Mouse (Mus musculus): ENCODE data around the gene Gm43517. TPM values are rescaled to one million over a fixed set of nuclear protein-coding genes. Genes with fewer than 3 reads are reported as not detected.

The Gm43517 gene
- total RNA-seq, 2 experiments from 2014 or later, result not detected

DNA sequence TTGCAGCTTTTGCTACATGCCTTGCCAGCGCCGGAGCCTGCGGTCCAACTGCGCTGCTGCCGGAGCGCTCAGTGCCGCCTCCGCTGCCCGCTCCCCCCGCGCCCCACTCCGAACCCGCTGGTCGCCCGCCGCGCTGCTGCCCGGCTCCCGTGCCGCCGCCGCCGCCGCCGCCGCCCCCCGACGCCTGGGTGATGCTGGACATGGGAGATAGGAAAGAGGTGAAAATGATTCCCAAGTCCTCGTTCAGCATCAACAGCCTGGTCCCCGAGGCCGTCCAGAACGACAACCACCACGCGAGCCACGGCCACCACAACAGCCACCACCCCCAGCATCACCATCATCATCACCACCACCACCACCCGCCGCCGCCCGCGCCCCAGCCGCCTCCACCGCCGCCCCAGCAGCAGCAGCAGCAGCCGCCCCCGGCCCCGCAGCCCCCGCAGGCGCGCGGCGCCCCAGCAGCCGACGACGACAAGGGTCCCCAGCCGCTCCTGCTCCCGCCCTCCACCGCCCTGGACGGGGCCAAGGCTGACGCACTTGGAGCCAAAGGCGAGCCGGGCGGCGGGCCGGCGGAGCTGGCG, 589 bp upstream of the Gm43517 start:
- DNase-seq (ENCODE audit: low spot score in 2 of 2), result no peak

DNA sequence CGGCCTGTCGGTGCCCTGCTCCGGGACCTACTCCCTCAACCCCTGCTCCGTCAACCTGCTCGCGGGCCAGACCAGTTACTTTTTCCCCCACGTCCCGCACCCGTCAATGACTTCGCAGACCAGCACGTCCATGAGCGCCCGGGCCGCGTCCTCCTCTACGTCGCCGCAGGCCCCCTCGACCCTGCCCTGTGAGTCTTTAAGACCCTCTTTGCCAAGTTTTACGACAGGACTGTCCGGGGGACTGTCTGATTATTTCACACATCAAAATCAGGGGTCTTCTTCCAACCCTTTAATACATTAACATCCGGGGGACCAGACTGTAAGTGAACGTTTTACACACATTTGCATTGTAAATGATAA, 637 bp downstream of the Gm43517 start:
- DNase-seq (ENCODE audit: low spot score in 2 of 2), result no peak

DNA sequence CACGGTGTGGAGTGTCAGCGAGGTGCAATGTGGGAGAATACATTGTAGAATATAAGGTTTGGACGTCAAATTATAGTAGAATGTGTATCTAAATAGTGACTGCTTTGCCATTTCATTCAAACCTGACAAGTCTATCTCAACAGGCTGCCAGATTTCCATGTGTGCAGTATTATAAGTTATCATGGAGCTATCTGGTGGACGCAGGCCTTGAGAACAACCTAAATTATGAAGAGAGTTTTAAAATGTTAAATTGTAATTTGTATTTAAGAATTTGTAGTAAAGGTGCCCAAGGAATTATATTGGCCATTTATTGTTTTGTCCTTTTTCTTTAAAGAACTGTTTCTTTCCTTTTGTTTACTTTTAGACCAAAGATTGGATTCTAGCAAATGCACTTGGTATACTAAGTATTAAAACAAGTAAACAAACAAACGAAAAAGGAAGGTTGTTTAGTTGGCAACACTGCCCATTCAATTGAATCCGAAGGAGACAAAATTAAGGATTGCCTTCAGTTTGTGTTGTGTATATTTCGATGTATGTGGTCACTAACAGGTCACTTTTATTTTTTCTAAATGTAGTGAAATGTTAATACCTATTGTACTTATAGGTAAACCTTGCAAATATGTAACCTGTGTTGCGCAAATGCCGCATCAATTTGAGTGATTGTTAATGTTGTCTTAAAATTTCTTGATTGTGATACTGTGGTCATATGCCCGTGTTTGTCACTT, 1.3 kb downstream of the Gm43517 start:
- DNase-seq (ENCODE audit: low spot score in 2 of 2), result no peak

DNA sequence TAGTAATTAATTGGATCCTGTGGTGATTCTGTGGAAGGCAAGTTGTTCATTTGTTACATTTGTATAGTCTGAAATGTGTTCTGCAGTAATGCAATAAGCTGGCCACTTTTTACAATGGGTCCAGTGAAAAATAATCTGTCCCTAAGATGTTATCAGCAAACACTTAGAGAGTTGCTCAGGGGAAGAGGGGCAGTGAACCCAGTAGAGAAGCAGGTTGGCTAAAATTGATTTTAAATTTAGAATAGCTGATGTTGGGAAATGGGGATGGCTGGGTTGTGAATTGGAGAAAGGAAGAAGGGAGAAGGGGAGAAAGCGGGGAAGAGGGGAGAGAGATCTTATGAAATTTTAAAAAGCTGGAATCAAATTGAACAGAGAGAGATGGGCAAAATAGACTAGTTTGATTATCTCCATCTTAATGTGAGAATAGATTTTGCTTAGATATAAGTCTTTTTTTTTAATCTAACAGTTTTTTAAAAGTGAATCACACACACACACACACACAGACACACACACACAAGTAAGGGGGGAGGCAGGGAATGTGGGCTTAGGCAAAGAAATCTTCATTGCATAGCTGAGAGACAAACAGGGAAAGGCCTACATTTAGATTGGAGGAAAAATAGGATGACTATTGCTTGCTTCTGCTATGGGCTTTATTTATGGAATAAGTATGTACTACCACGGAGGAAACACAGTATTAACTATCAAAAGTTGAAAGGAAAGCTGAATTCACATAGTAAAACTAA, 3.1 kb downstream of the Gm43517 start:
- DNase-seq (ENCODE audit: low spot score in 2 of 2), result no peak

DNA sequence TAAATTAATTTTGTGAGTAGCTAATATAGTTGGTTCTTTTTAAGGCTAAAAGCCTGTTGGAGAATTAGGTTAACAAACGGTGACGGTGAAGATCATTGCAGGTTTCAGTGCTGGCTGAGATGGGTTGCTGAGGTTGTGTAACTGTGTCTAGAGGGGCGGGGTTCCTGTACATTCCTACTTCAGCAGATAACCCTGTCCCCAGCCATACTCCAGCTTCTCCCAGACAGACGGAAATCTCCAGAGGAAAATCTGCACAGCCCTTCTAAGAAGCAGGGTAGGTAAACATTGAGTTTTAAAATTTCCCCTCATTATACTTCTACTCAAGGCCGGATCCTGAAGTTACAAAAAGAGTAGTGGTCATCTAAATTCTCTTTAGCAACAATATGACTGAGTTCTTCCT, 4.7 kb downstream of the Gm43517 start:
- no peak for DNase-seq (ENCODE audit: low spot score in 2 of 2)

DNA sequence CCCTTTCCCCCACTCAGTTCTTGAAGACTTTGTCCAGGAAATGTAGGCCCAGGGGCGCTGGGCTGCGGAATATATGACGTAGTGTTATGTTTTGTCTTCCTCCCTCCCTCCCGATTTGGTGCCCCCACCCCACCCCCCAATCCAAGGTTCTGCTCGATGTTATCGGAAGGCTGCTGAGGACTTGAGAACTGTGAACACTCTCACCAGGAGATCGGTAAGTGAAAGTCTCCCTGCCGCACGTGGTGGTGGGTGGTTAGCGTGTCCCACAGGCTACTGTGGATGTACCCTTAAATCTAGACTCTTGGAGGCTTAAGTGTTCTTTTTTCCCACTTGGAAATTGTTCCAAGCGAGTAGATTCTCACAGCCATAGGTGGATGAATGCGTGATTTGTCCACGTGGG, 5.3 kb downstream of the Gm43517 start:
- DNase-seq (ENCODE audit: low spot score in 2 of 2), result no peak

DNA sequence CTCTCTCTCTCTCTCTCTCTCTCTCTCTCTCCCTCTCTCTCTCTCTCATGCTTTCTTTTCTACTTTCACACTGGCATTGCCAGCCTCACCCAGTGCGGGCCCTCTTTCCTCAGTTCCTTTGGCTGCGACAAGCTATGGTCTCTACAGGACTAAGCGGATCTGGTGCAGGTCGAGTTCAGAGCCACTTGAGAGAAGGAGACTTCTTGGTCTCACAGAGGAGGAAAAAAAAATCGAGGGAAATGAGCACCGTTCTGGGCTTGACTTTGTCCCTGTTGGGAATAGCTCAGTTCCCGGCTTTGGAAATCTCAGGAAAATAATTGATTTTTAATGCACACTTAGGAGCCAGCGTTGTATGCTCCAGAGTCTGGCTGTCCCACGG, 5.9 kb downstream of the Gm43517 start:
- DNase-seq (ENCODE audit: low spot score in 2 of 2), result no peak

DNA sequence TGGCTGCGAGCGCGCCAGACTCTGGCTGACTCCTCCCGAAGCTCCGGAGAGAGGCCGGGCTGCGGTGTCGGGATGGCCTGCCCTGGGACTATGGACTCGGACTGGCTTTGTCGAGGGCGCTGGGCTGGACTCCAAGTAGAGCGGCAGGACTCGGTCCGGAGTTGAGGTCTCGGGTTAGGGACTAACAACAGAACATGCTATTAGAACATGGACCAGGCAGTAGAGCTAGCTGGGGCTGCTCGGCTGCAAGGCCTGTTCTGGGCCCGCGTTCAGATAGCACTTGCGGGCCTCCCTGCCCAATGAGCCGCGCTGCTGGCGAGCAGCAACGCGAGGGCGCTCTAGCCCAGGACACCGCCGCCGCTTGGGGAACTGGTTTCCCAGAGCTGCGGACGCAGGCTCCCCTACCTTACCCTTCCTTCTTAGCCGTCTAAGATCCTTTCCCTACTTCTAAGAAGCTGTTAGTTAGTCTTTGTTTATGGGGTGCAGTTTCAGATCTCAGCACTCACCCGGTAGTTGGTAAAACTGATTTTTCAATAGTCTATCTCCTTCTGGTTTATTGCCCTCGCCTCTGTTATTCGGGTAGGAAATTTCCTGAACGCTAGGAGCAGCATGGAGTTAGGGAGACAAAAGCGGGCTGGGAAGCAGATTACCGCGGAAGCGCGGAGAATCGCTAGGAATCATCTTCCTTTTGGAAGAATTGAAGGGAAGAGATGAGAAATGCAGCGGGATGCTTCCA, 6.5 kb downstream of the Gm43517 start:
- DNase-seq (ENCODE audit: low spot score in 2 of 2), result no peak

DNA sequence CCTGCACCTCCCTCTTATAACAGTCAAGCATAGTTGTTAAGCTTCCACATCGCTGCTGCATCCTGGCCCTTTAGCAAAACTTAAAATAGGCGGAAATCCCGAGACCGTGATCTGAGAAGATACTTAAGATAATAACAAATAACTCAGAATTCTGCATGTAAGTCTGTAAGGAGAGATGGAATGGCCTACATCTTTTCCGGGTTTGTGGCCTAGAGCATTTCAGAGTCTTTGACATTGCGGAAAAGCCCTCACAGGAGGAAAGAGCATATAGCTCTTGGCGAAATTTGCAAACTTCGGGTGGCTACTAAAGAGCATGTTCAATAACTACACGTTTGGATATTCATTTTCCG, 7.0 kb downstream of the Gm43517 start:
- DNase-seq (ENCODE audit: low spot score in 2 of 2), result no peak

DNA sequence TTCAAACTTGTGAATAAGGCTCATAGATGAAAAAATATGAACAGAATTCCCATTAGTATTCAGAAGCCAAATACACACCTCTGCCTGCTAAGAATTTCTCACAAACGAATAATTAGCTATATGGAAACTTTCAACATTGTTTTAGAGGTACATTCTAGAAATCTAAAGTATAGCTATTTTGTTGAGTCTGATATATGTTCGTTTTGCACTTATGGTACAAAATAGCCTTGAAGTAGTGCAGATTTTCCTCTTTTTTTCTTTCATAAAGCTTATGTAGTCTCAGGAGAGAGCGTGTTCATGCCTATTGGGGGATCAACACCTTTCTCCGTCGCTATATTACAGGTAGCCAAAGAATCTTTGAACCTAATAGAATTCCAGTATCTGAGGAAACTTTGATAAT, 7.9 kb downstream of the Gm43517 start:
- no peak for DNase-seq (ENCODE audit: low spot score in 2 of 2)

DNA sequence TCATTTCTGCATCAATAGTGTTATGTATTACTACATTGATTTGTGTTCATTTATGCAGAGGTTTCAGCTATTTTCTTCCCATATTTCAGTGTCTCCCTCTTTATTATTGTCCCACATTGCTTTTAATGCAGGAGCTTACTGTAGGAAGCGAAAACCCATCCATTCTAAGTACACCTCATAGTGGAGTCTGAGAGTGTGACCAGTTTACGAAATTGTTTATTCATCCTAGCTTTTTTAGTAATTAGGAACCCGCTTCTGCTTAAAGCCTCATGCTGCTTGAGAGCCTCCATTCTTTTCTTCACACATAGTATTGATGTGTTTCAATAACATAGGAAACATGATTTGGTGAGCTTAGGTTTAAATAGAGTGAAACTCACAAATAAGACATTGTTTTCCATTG, 8.7 kb downstream of the Gm43517 start:
- DNase-seq (ENCODE audit: low spot score in 2 of 2), result no peak

DNA sequence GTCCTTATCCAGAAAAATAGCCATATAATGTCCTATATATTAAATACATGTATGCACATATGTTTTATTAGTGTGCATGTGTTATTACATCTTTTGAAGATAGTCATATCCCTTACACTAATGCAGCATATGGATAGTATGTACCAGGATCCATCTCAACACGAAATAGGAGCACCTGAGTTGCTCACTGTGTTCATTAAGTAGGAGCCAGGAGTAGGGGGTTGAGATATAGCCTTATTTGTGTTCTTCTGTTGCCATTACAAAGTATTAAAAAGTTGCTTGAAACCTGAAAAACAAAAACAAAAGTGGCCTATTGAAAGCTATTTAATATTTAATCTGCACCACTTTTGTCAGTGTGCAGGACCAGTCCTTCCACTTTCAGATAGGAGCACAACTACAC, 9.2 kb downstream of the Gm43517 start:
- no peak for DNase-seq (ENCODE audit: low spot score in 2 of 2)

DNA sequence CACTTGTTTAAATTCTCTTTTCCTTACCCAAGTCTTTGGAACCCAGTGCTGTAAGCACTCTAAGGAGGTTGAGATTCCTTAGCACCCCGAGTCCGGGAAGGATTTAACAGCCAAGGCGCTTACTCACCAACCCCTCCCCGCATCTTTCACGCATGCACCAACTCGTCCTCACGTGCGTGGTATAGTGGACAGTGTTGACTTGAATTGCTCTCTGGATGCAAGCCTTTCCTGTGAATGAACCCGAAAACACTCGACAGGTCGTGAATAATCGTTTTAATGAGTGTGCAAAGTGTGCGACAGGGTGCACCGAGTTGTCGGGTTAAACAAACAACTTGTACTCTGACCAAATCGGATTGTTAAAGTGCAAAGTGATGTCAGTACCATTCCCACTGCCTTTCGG, 9.9 kb downstream of the Gm43517 start:
- DNase-seq (ENCODE audit: low spot score in 2 of 2), result no peak

DNA sequence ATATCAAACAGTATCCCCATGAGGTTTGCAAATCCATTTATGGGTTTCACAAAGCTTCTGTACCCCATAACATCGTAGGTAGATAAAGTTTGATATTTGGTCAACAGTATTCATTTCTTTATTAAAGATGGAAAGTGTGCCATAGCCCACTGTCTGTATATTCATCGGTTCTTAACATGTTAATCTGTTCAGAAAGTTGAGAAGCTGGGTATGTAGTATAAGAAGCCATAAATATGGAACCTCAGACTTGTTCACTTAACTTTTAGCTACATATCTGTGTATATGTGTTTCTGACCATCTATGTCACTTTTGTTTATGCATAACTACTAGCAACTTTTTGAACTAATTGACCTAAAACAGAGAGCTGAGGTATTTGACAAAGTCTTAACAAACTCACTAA, 11.0 kb downstream of the Gm43517 start:
- DNase-seq (ENCODE audit: low spot score in 2 of 2), result no peak

DNA sequence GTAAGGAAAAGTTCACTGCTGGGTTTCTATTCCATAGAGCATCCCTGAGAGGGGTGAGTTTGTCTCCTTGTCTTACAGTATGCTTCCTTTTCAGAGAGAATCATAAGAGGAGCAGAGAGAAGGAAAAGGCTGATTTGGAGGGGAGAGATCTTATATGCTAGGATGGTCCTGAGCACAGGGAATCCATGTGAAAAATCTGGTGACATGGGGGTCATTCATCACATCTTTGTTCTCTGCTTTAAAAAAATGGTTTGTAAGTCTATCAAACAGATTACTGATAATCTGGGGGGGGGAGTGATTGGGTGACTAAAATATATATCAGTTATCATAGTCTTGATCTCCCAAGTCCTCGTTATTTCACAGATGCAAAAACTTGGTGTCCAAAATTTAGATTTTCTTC, 11.8 kb downstream of the Gm43517 start:
- DNase-seq (ENCODE audit: low spot score in 2 of 2), result no peak

DNA sequence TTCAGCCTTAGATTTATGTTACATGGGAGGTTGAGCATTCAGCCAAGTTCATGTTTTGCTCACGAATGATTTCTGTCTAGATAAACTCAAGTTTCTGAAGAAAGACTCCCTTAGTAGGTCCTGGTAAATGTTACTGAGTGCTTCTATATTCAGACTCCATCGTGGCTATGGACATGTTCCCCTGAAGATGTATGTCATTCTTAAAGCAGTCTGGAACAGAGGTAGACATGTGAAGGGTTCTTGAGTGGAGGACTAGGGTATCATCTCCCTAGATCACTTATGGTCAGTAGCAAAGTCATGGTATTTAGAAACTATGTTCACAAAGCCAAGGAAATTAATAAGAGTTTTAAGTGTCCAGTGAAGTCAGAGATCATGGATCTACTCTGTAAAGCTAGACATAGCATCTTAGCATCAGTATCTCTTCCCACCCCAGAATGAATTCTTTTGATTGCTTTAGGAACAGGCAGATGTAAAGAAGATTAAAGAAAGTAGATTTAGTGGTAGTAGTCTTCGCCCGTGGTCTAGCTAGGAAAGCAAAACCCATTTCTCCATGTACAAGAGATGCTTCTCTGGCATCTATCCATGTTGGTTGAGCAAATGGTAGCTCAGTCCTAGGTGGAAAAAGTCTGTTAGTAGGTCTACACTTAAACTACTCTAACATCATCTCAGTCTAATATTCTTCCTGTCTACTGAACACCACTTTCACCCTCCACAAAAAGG, 12.6 kb downstream of the Gm43517 start:
- no peak for DNase-seq (ENCODE audit: low spot score in 2 of 2)

DNA sequence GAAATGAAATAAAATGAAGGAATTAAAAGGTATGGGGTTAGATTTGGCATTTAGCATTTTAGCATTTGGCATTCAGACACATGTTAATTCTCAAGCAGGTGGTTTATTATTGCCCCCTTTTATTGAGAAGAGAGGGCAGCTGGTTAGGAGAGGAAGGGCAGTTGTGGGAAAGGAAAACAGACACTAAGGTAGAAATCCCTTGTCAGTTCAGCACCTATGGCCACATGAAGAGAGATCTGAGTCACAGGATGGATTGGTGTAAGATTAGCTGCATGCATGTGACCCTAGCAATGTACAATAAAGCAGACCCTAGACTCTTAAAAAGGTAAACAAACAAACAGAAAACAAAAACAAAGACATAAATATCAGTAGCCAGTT, 13.2 kb downstream of the Gm43517 start:
- no peak for DNase-seq (ENCODE audit: low spot score in 2 of 2)

DNA sequence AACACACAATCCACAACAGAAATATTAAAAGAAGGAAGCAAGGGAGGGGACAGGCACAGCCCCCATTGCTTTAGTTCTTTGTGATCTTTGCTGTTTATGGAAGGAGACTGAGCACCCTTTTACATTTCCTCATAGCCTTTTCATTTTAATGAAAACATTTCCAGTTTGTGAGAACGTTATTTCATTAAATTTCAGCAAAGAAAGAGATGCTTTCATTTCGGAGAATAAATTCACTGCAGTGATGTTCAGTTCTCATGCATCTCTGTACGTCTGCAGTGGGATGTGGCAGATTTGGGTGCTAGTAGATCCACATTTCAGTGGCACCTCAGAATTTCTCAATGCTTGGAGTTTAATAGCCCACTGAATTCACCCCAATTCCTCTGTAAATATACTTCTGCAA, 13.7 kb downstream of the Gm43517 start:
- DNase-seq (ENCODE audit: low spot score in 2 of 2), result no peak

DNA sequence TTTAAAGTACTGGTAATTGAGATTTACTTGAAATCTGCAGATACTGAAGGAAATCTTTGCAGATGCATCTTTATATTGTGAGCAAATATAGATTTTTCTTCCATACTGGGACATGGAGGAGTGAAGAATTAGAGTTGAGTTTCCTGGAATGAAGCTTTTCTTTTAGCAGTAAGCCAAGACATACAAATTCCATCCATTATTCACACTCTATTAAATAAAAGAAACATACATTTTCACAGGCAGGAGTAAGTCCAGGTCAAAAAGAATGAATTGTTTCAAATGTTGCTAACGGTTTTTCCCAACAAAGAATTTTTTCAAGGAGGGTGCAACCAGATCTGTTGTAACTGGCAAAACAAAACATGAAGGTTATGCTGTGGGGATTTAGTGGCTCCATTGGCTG, 14.6 kb downstream of the Gm43517 start:
- DNase-seq (ENCODE audit: low spot score in 2 of 2), result no peak

DNA sequence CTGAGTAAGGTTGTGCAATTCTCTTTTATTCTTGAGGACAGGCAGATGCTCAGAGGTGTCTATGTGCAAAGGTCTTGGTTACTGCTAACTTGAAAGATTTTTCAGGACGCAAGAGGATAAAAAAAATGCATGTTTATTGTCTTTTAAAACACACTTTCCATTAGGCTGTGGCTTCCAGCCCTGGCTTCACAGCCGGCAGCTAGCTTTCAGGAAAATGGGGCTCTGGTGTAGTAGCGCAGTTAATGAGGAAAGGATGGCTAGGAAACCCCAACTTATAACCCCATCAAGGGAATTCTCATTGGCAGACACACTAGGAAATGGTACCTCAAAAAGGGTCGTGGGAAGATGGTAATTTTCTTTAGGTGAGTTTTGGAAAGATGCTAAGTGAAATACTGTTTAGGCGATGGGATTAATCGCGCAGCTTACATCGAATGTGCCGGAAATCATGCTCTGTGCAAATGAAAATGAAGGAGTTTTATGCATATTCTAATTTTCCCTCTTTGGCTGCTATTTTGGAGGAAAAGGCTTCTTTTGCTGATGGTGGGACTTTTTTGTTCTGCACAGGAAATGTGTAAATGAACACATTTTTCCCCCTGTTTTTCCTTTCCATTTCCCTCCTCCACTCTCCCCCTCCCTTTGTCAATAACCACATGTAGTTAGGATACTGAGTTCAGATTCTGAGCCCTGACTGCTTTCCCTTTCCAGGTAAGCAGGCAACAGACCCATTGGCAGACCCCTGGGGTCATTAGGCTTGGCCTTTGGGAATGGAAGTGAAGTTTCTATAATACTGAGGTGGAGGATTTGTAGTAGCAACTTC, 15.3 kb downstream of the Gm43517 start:
- no peak for DNase-seq (ENCODE audit: low spot score in 2 of 2)

DNA sequence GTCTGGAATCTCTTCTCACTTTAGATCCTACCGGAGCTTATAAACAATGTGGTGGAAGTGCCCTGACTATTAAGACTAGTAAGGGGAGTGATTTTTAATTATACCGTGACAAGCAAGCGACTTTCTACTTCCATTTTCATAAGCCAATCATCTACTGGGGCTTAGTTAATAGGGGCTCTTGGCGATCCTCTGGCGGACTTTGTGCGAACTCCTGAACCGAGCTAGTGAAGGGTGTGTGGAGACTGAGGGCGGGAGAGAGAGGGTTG, 15.8 kb downstream of the Gm43517 start:
- no peak for DNase-seq (ENCODE audit: low spot score in 2 of 2)

All from adrenal gland, postnatal 4 days (tissue).